Mouse (Mus musculus) intestine, postnatal 0 days (tissue): Measurements from ENCODE around the gene Syk. TPM values are rescaled to one million over a fixed set of nuclear protein-coding genes. Genes with fewer than 3 reads are reported as not detected.

Experiments
- ATAC-seq: fragments of 200-750 bp; cut with Nextera tagmentation; 2 replicates; pipeline ENCODE4 v1.8.0; 2017; ENCODE audit warnings: mild to moderate bottlenecking, moderate TSS enrichment, moderate library complexity
- H3K27ac ChIP-seq: fragments of 300-500 bp; sonication (generic); 2 replicates; pipeline ENCODE4 v1.5.1; 2014; ENCODE audit warnings: mild to moderate bottlenecking, low read depth, low read length, moderate library complexity
- H3K27me3 ChIP-seq: fragments of 300-500 bp; sonication (generic); replicated peaks from 2 replicates; pipeline ENCODE4 v1.6.1; 2014; ENCODE audit warnings: low read length, mixed read lengths; ENCODE audit not compliant: control insufficient read depth, insufficient read depth
- H3K36me3 ChIP-seq: fragments of 300-500 bp; sonication (generic); 2 replicates; pipeline ENCODE4 v1.6.1; 2014; ENCODE audit warnings: mild to moderate bottlenecking, moderate library complexity; ENCODE audit not compliant: control insufficient read depth, insufficient read depth
- H3K4me1 ChIP-seq: fragments of 300-500 bp; sonication (generic); replicated peaks from 2 replicates; pipeline ENCODE4 v1.6.1; 2014; ENCODE audit warnings: antibody characterized with exemption, low read length, mixed read lengths; ENCODE audit not compliant: control insufficient read depth, insufficient read depth
- H3K4me2 ChIP-seq: fragments of 300-500 bp; sonication (generic); replicated peaks from 2 replicates; pipeline ENCODE4 v1.6.1; 2014; ENCODE audit warnings: low read depth, mild to moderate bottlenecking, moderate library complexity
- H3K4me3 ChIP-seq: fragments of 300-500 bp; sonication (generic); 2 replicates; pipeline ENCODE4 v1.5.1; 2014; ENCODE audit warnings: low read depth, low read length
- H3K9ac ChIP-seq: fragments of 300-500 bp; sonication (generic); 2 replicates; pipeline ENCODE4 v1.6.1; 2014; ENCODE audit warnings: mild to moderate bottlenecking, low read depth, low read length
- H3K9me3 ChIP-seq: fragments of 300-500 bp; sonication (generic); 2 replicates; pipeline ENCODE4 v1.6.1; 2016; ENCODE audit warnings: mixed run types; ENCODE audit not compliant: control insufficient read depth
- CTCF ChIP-seq: sonication (generic); IDR thresholded peaks from 2 replicates; pipeline ENCODE4 v1.5.1; 2016; ENCODE audit warnings: low read depth, mild to moderate bottlenecking, control low read depth, antibody characterized with exemption, moderate library complexity
- WGBS: fragments of 180-500 bp; shearing (Covaris S2); extraction: QIAGEN DNeasy Blood & Tissue Kit; methylation state at CpG from one replicate; pipeline ENCODE4 v1.1.7; 2014; 5-methylcytosine and 5-hydroxymethylcytosine counted together
- polyA plus RNA-seq: library from polyadenylated mRNA; unstranded; fragments of >200 nt; fragmentation: Nextera tagmentation; extraction: Ambion mirVana; gene quantifications from 2 replicates; pipeline ENCODE4 v1.2.1, GENCODE M21; 2015

Syk gene
- polyA plus RNA-seq, 1 experiment from 2014 or later: 2.0 TPM

GRCm38 (mm10) chr13:52694857-52695256, 111.9 kb downstream of the Syk start:
- 77% methylated on average over 6 of the region's 6 CpGs for WGBS
- ATAC-seq: no peak
- H3K27ac ChIP-seq: no peak overlapping the region
- no peak overlapping the region for H3K4me2 ChIP-seq
- H3K9ac ChIP-seq: no peak overlapping the region
- H3K4me3 ChIP-seq: no peak overlapping the region
- TF ChIP-seq CTCF: no peak
- no peaks in the 10 kb centered on the region for H3K27me3 ChIP-seq
- H3K36me3 ChIP-seq: no peaks in the 10 kb centered on the region
- H3K9me3 ChIP-seq: no peaks in the 10 kb centered on the region
- no peaks in the 10 kb centered on the region for H3K4me1 ChIP-seq

Other genes starting within 250 kb of the Syk start
- 0.58 and 0.61 TPM in 2 replicates for gene Diras2, start 51.9 kb upstream of the Syk start, polyA plus RNA-seq